Mouse (Mus musculus): ENCODE measurements around the gene Col25a1. TPM values are rescaled to one million over a fixed set of nuclear protein-coding genes. Genes with fewer than 3 reads are reported as not detected.

Col25a1 gene
- 1 to 10 TPM; 1.7 to 1.8 TPM for total RNA-seq (2021)

DNA sequence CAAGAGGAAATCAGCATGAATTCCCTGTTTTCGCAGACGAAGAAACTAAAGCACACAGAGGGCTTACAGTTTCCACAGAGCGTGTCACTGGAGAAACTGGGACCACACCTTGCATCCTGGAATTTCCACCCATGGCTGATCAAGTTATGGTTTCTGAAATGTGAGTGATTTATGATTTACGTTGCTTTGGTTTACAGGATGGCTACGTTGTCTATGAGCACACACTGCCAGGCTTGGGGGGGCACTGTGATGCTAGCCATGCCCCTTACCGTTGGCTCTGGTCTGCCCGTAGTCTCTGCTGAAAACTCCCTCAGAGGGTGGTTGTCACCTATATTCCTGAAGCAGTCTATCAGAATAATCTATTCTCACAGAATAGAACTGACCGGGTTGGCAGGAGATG is at the start of gene Col25a1:
Gene Col25a1, plus strand, starts transcription at position 301 of the 400 bp plus-strand sequence.
- no peak for DNase-seq

DNA sequence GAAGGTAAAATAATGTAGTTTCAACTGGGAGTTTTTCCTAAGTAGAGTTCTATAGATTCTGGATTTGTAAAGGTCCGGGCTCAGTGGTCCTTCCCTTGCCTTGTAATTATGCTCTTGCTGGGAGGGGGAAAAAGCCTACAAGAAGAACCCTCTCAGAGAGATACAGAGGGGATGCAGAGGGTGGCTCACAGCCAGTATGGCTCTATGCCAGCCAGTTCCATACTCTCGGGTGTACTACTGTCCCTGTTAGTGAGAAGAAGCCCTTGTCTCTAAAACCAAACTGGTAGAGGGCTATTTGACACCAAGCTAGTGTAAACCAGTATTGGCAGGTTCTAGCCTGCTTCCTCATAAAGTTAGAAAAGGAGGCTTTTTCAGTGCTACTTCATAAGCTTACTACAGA is 48.0 kb upstream of the Col25a1 start:
- DNase-seq, result no peak

GRCm38 (mm10) chr3:130086372-130087080 is 44.8 kb upstream of the Col25a1 start:
- DNase-seq, result peak; percentile 56

- DNase-seq, result no peak
Measured at GRCm38 (mm10) chr3:130087466-130087865, 43.8 kb upstream of the Col25a1 start.

GRCm38 (mm10) chr3:130088654-130089053 is 42.6 kb upstream of the Col25a1 start:
- DNase-seq, result no peak

DNA sequence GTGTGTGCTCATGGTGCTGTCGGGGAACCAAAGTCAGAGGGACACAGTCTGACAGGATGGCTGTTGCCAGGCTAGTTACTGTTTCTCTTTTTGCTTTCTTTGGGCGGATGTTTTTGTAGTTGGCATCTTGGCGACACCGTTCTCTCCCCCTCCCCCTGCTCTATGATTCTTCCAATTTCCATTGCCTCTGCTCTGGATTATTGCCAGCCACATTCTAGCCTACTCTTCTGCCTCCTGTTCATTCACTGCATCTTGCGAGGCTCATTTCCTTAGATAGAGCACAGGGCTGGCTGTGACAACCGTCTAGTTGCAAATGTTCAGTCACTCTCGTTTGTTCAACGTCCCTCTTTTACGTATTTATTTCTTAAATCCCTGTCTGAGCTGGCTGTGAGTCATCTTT is 40.8 kb upstream of the Col25a1 start:
- no peak for DNase-seq

DNA sequence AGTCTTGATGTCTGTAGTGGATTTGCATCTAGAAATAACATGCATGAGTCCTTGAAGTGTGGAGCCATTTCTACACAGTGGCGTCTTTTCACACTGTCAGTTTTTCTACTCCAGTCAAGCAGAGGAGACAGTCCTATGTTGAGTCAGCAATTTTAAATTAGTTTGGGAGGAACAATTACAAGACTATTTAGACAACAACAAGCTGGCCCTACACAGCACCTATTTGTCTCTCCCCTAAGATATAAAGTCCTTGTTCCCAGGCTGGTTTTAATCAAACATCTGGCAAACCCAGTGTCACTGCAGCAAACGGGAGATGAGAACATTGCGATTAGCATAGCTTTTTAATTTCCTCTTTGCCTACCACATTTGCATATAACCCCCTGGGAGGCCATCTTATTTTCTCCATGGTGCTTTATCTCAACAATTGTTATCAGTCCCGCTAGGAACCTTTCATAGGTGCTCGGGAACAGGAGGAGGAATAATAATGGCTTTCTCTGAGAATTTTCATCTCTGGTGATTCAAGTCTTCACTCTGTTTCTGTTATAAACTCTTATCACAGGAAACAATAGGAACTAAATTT is 37.1 kb upstream of the Col25a1 start:
- no peak for DNase-seq

GRCm38 (mm10) chr3:130095160-130095781 is 36.0 kb upstream of the Col25a1 start:
- DNase-seq, result peak; percentile 64

- peak; percentile 39 for DNase-seq
Measured at GRCm38 (mm10) chr3:130103486-130103885, 27.8 kb upstream of the Col25a1 start.

DNA sequence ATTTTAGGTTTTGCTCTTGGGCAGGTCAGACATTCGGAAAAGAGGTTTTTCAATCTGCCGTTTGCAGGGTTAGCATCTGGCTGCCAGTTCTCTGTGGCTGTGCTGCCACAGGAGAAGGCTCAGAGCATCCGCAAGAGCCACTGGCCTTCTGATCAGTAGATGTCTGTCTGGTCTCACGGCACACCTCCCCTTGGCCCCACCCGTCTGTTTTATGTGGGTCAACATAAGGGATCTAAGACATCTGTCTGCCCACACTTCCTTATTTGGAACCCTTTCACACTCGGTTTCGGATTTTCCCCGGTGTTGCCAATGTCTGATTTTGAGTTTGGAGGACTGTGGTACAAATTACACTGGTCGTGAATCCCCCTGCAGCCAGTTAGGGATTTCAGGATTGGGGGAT is 26.8 kb upstream of the Col25a1 start:
- DNase-seq, result no peak

- peak; percentile 11 for DNase-seq
Measured at GRCm38 (mm10) chr3:130116886-130117285, 14.4 kb upstream of the Col25a1 start.

DNA sequence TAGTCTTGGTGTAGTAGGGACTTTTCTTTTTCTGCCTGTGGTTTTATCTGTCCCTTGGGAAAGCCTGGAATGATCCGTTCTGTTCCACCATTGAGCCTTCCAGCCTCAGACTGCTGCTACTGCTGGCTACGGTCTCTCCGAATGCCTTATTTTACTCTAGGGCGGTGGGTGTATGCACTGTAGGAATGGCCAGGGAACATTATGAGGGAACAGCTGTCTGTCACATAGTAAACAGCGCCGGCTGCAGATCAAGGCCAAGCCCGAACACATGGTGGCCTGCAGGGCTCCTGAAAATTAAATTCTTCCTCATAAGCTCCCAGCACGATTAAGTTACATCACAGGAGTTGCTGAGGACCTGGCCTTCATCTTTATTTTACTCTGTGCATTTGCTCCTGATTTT is 3.5 kb upstream of the Col25a1 start:
- DNase-seq, result no peak

DNA sequence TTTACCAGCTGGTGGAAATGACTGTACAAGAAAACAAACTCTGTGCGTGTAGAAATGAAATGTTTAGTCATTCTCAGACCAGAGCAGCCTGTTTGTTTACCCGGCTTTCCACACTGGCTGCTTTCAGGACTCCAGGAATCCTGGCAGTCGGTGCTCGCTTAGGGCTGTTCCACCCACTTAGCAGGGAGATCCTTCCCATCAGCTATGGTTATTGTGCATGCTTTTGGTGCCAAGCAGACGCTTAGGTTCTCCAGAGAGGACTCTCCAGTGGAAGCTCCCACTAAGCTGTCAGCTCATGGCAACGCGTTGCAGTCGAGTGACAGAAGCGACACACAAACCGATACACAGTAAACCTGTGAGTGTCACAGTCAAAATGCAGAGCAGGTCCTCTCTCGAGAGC is 2.7 kb upstream of the Col25a1 start:
- DNase-seq, result no peak

DNA sequence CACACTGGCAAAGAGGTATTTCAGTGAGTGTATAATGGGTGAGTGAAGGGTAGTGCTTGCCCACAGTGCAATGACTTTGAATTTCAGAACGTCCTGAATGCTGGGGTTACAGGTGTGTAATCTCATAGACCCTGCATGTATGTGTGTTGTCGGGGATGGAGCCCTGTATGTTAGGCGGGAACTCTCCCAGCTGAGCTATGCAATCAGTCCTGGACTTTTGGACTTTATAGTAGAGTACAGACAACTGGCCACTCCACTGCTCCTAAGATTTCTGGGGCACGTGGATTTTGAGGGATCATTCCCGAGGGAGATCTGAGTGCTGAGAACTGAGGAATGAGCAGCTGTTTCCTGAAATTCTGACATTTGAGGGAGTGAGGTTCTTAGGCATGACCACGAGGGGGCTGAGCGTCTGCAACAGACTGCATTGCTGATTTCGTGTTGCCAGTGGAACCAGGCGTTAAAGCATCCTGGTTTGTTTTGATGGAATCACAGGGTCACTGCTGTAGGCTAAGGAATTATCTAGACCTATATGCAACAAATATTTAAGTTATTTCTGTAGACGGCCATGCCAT is 1.6 kb upstream of the Col25a1 start:
- peak; percentile 16 for DNase-seq

DNA sequence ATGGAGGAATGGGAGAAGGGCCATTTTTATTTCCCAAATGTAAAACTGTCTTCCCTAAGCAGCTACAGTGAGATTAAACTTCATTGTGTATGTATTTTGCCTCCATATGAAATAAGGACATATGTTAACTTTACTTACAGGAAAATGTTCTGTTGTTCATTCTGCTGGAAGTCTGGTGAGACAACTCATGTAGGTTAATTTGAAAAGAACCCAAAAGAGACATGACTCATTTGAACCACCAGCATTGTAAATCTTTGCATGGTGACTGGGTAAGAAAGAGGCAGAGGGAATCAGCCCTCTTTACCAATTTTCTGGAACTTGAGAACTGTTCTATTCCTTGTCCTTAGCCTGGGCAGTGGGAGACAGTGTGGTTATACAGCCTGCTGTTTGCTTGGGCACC is 5.9 kb downstream of the Col25a1 start:
- no peak for DNase-seq

GRCm38 (mm10) chr3:130137640-130138039 is 6.3 kb downstream of the Col25a1 start:
- no peak for DNase-seq

DNA sequence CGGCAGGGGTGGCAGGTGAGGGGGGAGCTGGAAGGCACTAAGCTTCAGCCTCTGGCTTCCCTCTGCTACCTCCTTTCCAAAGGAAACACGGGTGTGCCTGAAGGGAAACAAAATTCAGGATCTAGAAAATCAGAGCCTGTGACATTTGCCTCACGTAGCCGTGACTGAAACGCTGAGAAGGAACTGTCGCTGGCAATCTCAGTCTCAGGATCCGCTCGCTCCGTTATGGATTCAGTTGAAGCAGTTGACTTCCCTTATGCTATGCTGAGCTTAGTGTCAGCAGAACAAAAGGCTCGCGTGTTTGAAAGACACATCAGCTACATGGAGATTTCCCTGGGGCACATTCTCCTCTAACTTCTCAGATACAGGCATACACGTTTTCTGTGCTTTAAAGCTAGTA is 14.6 kb downstream of the Col25a1 start:
- DNase-seq, result no peak

- no peak for DNase-seq
Measured at GRCm38 (mm10) chr3:130147827-130148226, 16.5 kb downstream of the Col25a1 start.

DNA sequence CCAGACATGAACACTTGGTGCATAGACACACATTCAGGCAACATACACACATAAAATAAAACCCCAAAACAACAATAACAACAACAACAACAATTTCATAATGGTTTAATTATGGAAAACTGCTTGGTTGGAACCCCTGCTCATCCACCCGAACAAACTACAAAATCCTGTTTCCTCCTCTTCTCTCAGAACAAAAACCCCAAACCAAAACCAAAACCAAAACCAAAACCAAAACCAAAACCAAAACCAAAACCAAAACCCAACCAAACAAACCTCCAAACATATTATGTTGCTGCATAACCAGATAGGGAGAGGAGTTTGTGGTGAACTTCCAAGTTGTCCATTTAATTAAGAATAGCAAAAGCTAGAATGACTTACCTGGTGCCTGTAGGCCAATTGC is 17.9 kb downstream of the Col25a1 start:
- no peak for DNase-seq

DNA sequence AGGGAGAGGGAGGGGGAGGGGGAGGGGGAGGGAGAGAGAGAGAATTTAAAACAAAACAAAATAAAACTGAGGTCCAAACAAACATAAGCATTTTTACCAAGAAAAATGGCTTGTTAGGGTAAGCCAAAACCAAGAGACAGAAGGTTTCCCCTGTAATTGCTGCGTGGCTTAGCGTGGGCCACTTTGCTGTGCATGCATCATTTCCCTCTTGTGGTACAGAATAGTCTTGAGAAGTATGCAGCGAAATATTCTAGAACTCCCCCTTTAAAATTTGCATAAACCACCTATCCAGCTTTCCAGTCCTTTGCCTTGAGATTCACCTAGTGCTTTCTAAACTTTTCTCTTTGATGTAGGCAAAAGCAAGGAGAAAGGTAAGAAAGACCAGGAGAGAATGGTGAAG is 21.8 kb downstream of the Col25a1 start:
- no peak for DNase-seq

DNA sequence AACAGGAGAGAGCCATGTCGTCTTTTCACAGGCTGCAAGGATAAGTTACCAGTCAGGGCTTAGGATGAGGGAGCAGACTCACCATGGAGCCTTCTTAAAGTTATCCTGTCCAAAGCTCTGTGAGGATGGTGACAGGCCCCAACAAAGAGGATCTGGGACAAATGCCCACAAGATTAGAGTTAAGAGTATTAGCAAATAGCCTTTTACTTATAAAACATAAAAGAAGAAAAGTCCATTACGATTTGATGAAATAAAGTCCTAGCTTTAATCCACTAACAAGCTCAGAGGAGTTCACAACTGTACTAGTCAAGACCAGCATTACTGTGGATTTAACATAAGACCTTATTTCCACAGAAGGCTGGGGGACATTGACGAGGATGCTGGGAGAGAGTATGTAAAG is 26.2 kb downstream of the Col25a1 start:
- no peak for DNase-seq

DNA sequence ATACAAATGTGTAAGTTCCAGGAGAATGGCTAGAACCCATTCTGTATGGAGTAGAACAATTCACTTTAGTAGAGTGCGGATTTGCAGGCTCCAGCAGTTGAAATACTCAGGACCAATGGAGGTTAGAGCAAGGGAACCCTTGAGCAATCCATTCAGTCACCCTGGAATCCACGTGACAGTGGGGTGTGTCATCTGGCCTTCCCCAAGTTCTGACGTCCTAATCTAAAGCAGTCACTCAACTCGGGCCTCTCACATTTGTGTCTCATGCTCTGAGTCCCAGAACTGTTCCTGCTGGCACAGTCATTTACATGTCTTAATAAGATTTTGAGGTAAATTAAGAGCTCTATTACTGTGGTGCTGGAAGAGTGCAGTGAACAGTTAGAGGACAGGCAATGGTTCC is 28.6 kb downstream of the Col25a1 start:
- DNase-seq, result no peak

DNA sequence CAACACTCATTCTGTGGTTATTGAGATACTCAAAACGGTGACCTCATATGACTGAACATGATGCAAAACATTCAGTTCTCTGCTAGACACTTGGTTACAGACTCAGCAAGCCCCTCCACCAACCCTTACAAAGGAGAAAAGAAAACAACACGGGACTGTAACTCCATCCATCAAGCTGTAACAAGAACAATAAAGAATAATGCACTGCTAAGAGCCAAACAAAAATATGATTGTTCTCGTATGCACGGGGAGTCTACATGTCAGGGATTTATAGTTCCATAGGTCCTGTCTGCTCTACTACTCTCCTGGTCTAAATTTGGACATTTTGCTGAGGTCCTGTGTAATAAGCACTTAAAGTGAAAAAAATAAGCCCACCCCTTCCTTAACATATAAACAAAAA is 29.6 kb downstream of the Col25a1 start:
- DNase-seq, result no peak
